Mouse (Mus musculus) C3H10T1/2 (cell line): ENCODE data around the gene Insig2. TPM values are rescaled to one million over a fixed set of nuclear protein-coding genes. Genes with fewer than 3 reads are reported as not detected.

ENCODE experiments used
- polyA plus RNA-seq, 2 experiments: library from polyadenylated mRNA; unstranded; fragments of >200 nt; fragmentation: generic; extraction: Trizol; gene quantifications; one replicate each; pipeline ENCODE4 v1.2.1; 2012; ENCODE audit warnings: missing spikeins in 2 of 2

Insig2 gene
- polyA plus RNA-seq = 10 to 100 TPM in 1 of 2 experiments, 1 to 10 TPM in 1; 3.5 to 42.7 TPM

GRCm38 (mm10) chr1:121332485-121332884 lies at the start of gene Insig2:
Insig2 (minus strand) TSS chr1:121332589.

Other genes with a start within 250 kb of the Insig2 start
- gene Ccdc93, start 98.5 kb upstream of the Insig2 start, polyA plus RNA-seq = 1 to 10 TPM; 3.9 to 8.3 TPM
- gene Htr5b, start 195.9 kb upstream of the Insig2 start, polyA plus RNA-seq = not detected
- gene Ddx18, start 235.4 kb upstream of the Insig2 start, polyA plus RNA-seq = 10 to 100 TPM; 20.5 to 26.8 TPM